Mouse (Mus musculus) kidney, embryonic 14.5 days (tissue): ENCODE measurements at regions not wholly inside any gene's neighbourhood (a gene's known extent, or its start where the extent isn't known, plus 50 kb on each side); places are given as distances from the start of the nearest gene placed in this dataset.
A peak's percentile ranks its signal among the peaks of the same experiment; 100 is the strongest.

Experiments
- ATAC-seq: fragments of 200-750 bp; cut with Nextera tagmentation; 2 replicates; pipeline ENCODE4 v1.8.0; 2017; ENCODE audit warnings: moderate number of reproducible peaks, mild to moderate bottlenecking, moderate TSS enrichment, moderate library complexity; ENCODE audit not compliant: low FRiP score, low TSS enrichment
- H3K27ac ChIP-seq: fragments of 300-500 bp; sonication (generic); 2 replicates; pipeline ENCODE4 v1.5.1; 2014; ENCODE audit warnings: low read depth, mild to moderate bottlenecking, low read length, moderate library complexity, mixed read lengths
- H3K27me3 ChIP-seq: fragments of 300-500 bp; sonication (generic); 2 replicates; pipeline ENCODE4 v1.6.1; 2014; ENCODE audit warnings: mild to moderate bottlenecking, low read length; ENCODE audit not compliant: control insufficient read depth, insufficient read depth
- H3K36me3 ChIP-seq: fragments of 300-500 bp; sonication (generic); 2 replicates; pipeline ENCODE4 v1.6.1; 2014; ENCODE audit warnings: low read length, mixed read lengths; ENCODE audit not compliant: control insufficient read depth, insufficient read depth
- H3K4me1 ChIP-seq: fragments of 300-500 bp; sonication (generic); 2 replicates; pipeline ENCODE4 v1.6.1; 2014; ENCODE audit warnings: low read length, mixed read lengths; ENCODE audit not compliant: control insufficient read depth, insufficient read depth
- H3K4me2 ChIP-seq: fragments of 300-500 bp; sonication (generic); replicated peaks from 2 replicates; pipeline ENCODE4 v1.6.1; 2014; ENCODE audit warnings: low read depth, mild to moderate bottlenecking, low read length
- H3K4me3 ChIP-seq: fragments of 300-500 bp; sonication (generic); 2 replicates; pipeline ENCODE4 v1.5.1; 2014; ENCODE audit warnings: mild to moderate bottlenecking, low read length
- H3K9ac ChIP-seq: fragments of 300-500 bp; sonication (generic); 2 replicates; pipeline ENCODE4 v1.6.1; 2014; ENCODE audit warnings: low read depth, mild to moderate bottlenecking, low read length, moderate library complexity
- H3K9me3 ChIP-seq: fragments of 300-500 bp; sonication (generic); 2 replicates; pipeline ENCODE4 v1.6.1; 2016; ENCODE audit warnings: low read length; ENCODE audit not compliant: control insufficient read depth
- WGBS: fragments of 180-500 bp; shearing (Covaris S2); extraction: QIAGEN DNeasy Blood & Tissue Kit; methylation state at CpG from one replicate; pipeline ENCODE4 v1.1.7; 2014; 5-methylcytosine and 5-hydroxymethylcytosine counted together

DNA sequence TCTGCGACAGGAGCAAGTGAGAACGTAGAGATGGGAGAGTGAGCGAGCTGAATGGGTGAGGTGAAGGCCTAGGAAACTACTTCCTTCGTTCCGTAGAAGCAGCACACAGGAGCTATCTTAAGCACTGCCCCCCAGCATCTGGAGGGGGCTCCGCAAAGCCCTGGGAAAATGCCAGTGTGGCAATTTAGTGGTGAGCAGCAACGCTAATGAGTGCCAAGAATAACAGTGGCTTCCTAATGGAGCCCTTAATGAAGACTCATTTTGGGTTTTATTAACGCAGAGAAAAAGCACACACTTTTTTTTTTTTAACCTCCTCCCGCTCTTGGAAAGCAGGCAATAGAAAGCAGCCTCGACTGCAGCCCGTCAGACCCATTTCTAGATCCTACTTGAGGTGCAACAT, 103.8 kb upstream of the Thy1 start:
- H3K4me3 ChIP-seq, result no peak overlapping the region
- 62% methylated on average over 11 of the region's 11 CpGs for WGBS
- no peak overlapping the region for H3K9ac ChIP-seq
- H3K36me3 ChIP-seq, result no peaks in the 10 kb centered on the region
- H3K9me3 ChIP-seq, result no peaks in the 10 kb centered on the region
- ATAC-seq, result no peak
- H3K27me3 ChIP-seq, result peaks cover 3% of the 10 kb centered on the region; the same call in 1 of the 2 replicates
- H3K4me2 ChIP-seq, result no peak overlapping the region
- H3K4me1 ChIP-seq, result 0 out of 2 replicates have a peak, but pooled peaks cover 5% of the 10 kb centered on the region
- no peak overlapping the region for H3K27ac ChIP-seq

DNA sequence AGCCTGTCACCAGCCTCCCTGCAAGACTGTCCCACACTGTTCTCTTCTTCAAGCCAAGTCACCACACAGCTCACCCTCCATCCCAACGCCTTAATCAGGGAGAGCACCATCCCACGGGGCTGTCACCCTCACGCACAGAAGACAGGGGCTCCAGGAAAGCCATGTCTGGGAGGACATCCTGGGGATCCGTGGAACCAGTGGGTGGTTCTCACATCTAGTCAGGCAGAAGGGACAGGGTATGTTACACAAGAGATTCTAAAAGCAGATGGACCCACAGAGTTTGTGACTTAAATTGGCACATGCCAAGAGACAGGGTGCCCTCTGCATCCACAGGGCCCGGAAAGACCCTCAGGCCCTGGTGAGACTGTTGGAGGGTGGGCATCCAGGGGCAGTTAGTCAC, 101.0 kb upstream of the Thy1 start:
- 88% methylated on average over 5 of the region's 5 CpGs for WGBS
- H3K9me3 ChIP-seq, result no peaks in the 10 kb centered on the region
- H3K36me3 ChIP-seq, result no peaks in the 10 kb centered on the region
- H3K4me1 ChIP-seq, result no peaks in the 10 kb centered on the region
- H3K9ac ChIP-seq, result no peak overlapping the region
- H3K4me2 ChIP-seq, result no peak overlapping the region
- ATAC-seq, result no peak
- H3K27me3 ChIP-seq, result no peaks in the 10 kb centered on the region
- H3K27ac ChIP-seq, result no peak overlapping the region
- no peak overlapping the region for H3K4me3 ChIP-seq

DNA sequence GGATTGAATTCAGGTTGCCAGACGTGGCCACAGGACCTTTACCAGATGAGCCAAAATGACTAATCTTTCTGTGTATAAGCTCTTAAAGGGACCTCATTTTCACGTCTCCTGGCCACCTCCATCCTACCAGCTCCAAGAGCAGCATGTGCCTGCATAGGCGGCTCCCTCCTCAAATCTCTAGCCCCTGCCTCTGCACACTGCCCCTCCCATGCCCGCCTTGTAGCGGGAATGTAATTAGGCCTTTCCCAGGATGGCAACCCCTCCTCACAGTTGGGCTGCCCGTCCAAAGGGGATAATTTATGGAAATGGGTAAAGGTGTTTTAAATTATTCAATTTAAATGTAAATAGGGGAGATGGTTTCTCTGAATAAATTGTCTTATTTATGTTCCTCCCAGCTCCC, 99.7 kb upstream of the Thy1 start:
- H3K27me3 ChIP-seq, result no peaks in the 10 kb centered on the region
- WGBS, result 34% methylated on average over 6 of the region's 6 CpGs
- H3K36me3 ChIP-seq, result no peaks in the 10 kb centered on the region
- no peak overlapping the region for H3K4me2 ChIP-seq
- no peak overlapping the region for H3K9ac ChIP-seq
- no peaks in the 10 kb centered on the region for H3K9me3 ChIP-seq
- no peak for ATAC-seq
- peaks cover 5% of the 10 kb centered on the region; the same call in 1 of the 2 replicates for H3K4me1 ChIP-seq
- no peak overlapping the region for H3K4me3 ChIP-seq
- H3K27ac ChIP-seq, result no peak overlapping the region

DNA sequence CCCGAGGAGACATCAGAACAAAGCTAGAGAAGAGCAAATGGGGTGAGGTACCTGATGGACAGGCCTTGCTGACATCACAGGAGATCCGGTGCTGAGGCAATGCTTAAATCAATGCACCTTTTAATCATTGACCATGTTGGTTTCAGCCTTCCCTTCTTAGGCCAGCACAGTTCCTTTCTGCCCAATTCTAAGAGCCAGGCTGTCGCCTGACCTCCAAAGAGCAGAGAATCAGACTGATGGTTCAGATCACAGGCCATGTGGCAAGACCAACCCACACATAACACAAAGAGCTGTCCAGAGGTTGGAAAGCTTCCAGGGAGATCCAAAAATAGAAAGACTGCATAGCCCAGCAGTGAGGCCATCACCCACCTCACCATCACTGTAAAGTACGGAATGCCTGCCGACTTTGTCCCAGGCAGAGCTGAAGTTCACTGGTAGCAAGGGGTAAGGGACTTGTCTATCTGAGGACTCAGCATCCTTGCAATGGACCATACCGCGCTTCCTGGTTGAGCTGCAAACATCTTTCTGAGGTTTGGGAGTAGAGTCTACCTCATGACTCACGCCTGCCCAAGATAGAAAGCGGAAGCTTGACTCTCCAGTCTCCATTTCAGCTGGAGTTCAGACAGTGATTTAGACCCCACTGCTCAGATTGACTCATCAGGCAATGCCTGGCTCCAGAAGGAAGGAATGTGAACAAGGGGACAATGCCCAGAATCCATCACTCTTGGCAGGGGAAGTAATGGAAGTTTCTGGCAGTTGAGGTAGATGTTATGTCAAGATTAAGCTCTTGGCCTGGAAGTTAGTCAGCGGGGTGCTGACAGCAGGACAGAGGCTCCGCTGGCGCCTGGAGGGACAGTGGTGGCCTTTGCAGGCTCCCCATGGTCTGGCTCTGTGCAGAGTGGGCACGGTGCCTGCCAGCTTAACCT, 98.1 kb upstream of the Thy1 start:
- Histone ChIP-seq H3K27ac (no peak overlapping the region), H3K9me3 (no peaks in the 10 kb centered on the region), H3K4me1 (peaks cover 5% of the 10 kb centered on the region; the same call in 1 of the 2 replicates), H3K27me3 (no peaks in the 10 kb centered on the region), H3K4me2 (no peak overlapping the region), H3K36me3 (no peaks in the 10 kb centered on the region), H3K9ac (no peak overlapping the region), H3K4me3 (no peak overlapping the region)
- ATAC-seq, result no peak
- 72% methylated on average over 13 of the region's 13 CpGs for WGBS

DNA sequence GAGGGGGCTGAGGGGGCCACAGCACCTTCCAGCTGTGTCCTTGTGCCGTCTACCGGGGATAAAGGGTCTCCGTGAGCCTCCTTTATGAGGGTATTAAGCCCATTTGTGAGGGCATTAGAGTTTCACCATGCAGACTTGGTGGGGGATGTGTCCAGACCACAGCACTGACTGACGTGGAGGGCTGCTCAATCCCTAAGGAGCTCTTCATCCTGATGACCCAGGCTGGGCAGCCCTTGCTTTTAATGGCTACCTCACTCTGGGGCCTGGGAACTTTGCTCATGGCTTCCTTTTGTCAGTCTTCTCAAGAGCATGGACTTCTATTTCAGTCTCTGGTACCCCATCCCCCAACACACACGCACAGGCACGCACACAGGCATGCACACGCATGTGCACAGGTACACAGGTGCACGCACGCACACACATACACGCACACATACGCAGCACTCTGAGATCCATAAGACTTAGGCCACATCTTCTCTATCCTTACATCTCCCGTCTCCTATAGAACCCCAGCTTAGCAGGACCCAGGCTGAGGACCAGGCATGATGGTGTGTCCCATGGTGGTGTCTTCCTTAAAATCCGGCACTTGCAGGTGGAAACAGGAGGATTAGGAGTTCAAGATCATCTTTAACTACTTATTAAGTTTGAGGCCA, 97.1 kb upstream of the Thy1 start:
- ATAC-seq, result no peak
- Histone ChIP-seq H3K4me1 (peaks cover 5% of the 10 kb centered on the region; the same call in 1 of the 2 replicates), H3K36me3 (no peaks in the 10 kb centered on the region), H3K4me3 (no peak overlapping the region), H3K9me3 (no peaks in the 10 kb centered on the region), H3K4me2 (no peak overlapping the region), H3K27me3 (no peaks in the 10 kb centered on the region), H3K9ac (no peak overlapping the region), H3K27ac (no peak overlapping the region)
- WGBS, result 80% methylated on average over 13 of the region's 13 CpGs

DNA sequence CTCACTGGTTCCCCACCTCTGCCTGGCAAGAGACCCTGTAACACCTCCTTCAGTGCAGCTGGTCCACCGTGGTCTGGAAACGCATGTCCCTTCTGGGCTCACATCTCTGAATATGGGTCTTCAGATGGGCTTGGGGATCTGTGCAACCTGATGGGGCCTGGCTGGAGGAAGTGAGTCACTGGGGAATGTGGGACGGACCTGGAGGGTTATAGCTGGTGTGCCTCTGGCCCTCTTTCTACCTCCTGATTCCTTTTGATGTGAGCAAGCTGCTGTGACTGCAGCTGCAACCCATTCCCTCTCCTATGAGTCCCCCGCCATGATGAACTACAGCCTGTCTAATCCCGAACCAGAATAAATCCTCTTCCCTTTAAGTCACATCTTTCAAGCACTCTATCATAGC, 96.1 kb upstream of the Thy1 start:
- Histone ChIP-seq H3K27me3 (no peaks in the 10 kb centered on the region), H3K4me1 (peaks cover 5% of the 10 kb centered on the region; the same call in 1 of the 2 replicates), H3K27ac (no peak overlapping the region), H3K4me2 (no peak overlapping the region), H3K4me3 (no peak overlapping the region), H3K36me3 (no peaks in the 10 kb centered on the region), H3K9me3 (no peaks in the 10 kb centered on the region), H3K9ac (no peak overlapping the region)
- 36% methylated on average over 5 of the region's 5 CpGs for WGBS
- peak; percentile 50; the same call in 1 of the 2 replicates for ATAC-seq

DNA sequence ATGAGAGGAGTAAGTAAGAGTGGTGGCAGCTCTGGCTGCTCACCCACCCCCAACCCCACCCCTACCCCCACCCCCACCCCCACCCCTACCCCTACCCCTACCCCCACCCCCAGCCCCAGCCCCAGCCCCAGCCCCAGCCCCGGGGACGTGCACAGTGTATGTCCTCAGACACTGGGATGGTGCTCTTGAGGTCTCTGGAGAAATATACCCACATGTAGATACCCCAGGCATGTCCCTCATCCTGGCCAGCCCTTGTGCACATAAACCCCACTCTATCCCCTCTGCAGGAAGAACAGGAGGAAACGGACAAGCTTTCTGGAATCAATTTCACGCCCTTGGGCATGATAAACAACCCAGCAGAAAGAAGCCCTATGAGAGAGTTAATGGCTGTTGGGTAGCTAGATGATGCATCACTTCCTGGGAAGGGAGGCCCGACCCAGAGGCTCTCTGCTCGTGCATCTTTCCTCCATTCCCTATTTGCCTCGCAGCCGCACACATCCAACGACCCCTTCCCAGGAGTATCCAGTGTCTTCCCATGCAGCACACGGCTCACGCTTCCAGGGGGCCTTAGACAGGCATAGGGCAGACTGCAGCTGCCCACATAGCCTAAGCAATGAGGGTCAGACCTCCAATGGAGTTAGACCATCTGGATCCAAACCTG, 95.6 kb upstream of the Thy1 start:
- WGBS, result 9% methylated on average over 11 of the region's 11 CpGs
- peak; percentile 73 for ATAC-seq
- H3K9ac ChIP-seq, result no peak overlapping the region
- H3K4me3 ChIP-seq, result no peak overlapping the region
- H3K27ac ChIP-seq, result no peak overlapping the region; the same call in 1 of the 2 replicates
- H3K4me1 ChIP-seq, result peaks cover 5% of the 10 kb centered on the region; the same call in 1 of the 2 replicates
- no peaks in the 10 kb centered on the region for H3K36me3 ChIP-seq
- no peak overlapping the region for H3K4me2 ChIP-seq
- H3K9me3 ChIP-seq, result no peaks in the 10 kb centered on the region
- no peaks in the 10 kb centered on the region for H3K27me3 ChIP-seq

DNA sequence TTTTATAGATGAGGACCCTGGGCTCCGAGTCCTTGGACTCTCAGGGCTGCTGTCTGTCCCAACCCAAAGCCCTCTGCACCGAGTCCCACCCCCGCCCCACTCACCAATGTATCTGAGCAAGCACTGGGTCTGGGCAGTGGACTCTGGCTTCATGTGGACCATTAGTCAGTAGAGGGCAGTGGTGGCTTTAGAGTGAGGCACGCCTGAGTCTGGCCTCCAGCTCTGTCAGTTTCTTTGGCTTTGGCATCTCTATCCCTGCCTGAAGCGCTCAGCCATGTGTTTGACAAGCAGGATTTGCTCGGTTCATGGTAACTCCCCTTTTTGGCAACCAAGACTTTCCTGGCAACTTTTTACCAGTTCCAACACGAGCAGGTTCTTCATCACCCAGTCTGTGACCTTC, 90.1 kb upstream of the Thy1 start:
- Histone ChIP-seq H3K27me3 (0 out of 2 replicates have a peak, but pooled peaks cover 3% of the 10 kb centered on the region), H3K27ac (no peak overlapping the region), H3K9me3 (no peaks in the 10 kb centered on the region), H3K36me3 (no peaks in the 10 kb centered on the region), H3K4me2 (no peak overlapping the region), H3K9ac (no peak overlapping the region), H3K4me3 (no peak overlapping the region), H3K4me1 (no peaks in the 10 kb centered on the region)
- no peak for ATAC-seq
- WGBS, result 37% methylated on average over 7 of the region's 7 CpGs
